Mouse (Mus musculus) left cerebral cortex, postnatal 36 days (tissue): ENCODE measurements around the gene Creg2. TPM values are rescaled to one million over a fixed set of nuclear protein-coding genes. Genes with fewer than 3 reads are reported as not detected.

Experiments
- DNase-seq, 2 experiments: peaks; one replicate each; pipeline ENCODE4 v3.0.0; 2021 to 2022; ENCODE audit warnings: low spot score in 2 of 2, mixed read lengths in 1 of 2
- intact Hi-C: fragments of 180-260 bp; cut with DNase I; formaldehyde crosslinking; loops from one replicate; pipeline ENCODE4 v1.15.1; 2025
- total RNA-seq, 2 experiments: library from RNA; stranded (reverse); gene quantifications; 2 replicates each; pipeline ENCODE4 v1.2.3; 2021

The Creg2 gene
- total RNA-seq, 2 experiments from 2014 or later = 83.7 to 91.5 TPM

- intact Hi-C loops = no loop called here
- DNase-seq = no peak
Observed at GRCm38 (mm10) chr1:39571653-39572052, 79.6 kb downstream of the Creg2 start.

Other genes starting within 250 kb of the Creg2 start
- gene Tbc1d8, start 172.7 kb downstream of the Creg2 start, total RNA-seq = 10 to 100 TPM; 16.9 to 19.3 TPM
- gene Cnot11, start 116.5 kb downstream of the Creg2 start, total RNA-seq = 10 to 100 TPM; 24.8 to 25.9 TPM
- gene Rnf149, start 74.1 kb downstream of the Creg2 start, total RNA-seq = 10 to 100 TPM; 29.1 to 35.2 TPM
- gene Rfx8, start 69.5 kb upstream of the Creg2 start, total RNA-seq = under 1 TPM in 1 of 2 experiments, not detected in 1; 0.32 TPM
- not detected for gene Gm3646, start 153.9 kb upstream of the Creg2 start, total RNA-seq
- gene Map4k4, start 249.4 kb upstream of the Creg2 start, total RNA-seq = 100 to 1,000 TPM; 103 to 130 TPM